ENCODE assay signal across 12 mouse cellular contexts in genomic region chr7:30531291-30531815, GRCm38 (mm10). TPM values are rescaled to one million over a fixed set of nuclear protein-coding genes. Genes with fewer than 3 reads are reported as not detected.
DNase-seq lines count a peak whose midpoint lies in the region; ATAC-seq and TF ChIP-seq lines count a peak whose summit lies in the region.
"Had no signal": no experiment of that assay in that cellular context is flagged by ENCODE, and none has a peak within 500 bp of the region (broad histone marks: within the 10 kb centered on the region; RNA-seq: fewer than 3 reads in every experiment).

No protein-coding gene starts in this region.

- 90% methylated on average over 9 of the region's 9 CpGs for WGBS in neural tube, embryonic 12.5 days

- H3K4me3 ChIP-seq in neural tube, embryonic 12.5 days = no peak overlapping the region
- H3K4me3 ChIP-seq in left cerebral cortex, adult 2 months = no peak overlapping the region

- no peaks in the 10 kb centered on the region for H3K27me3 ChIP-seq in neural tube, embryonic 12.5 days (replicated peaks)

- peak overlapping the region; percentile 41; the same call in 1 of the 2 replicates for H3K9ac ChIP-seq in neural tube, embryonic 12.5 days

- intact Hi-C loops in left cerebral cortex, adult 2 months (cut with DNase I) = no loop called here

- ATAC-seq in frontal cortex, adult (ENCODE audit: low TSS enrichment) = peak; percentile 27; the same call in 1 of the 2 replicates
- ATAC-seq in neural tube, embryonic 12.5 days (ENCODE audit: low FRiP score, low read depth) = no peak
- ATAC-seq: inflammation-experienced regulatory T-cells, adult 6 months had no signal

- H3K4me1 ChIP-seq in neural tube, embryonic 12.5 days = peaks cover 39% of the 10 kb centered on the region

- TF ChIP-seq CTCF in left cerebral cortex, adult 2 months (IDR thresholded peaks at IDR 0.05) = no peak

- peak overlapping the region; percentile 81 for H3K4me2 ChIP-seq in neural tube, embryonic 12.5 days (replicated peaks)

- H3K36me3 ChIP-seq in neural tube, embryonic 12.5 days = peaks cover 67% of the 10 kb centered on the region

- no peak for DNase-seq in frontal cortex, postnatal 10 days (ENCODE audit: low spot score in 2 of 2)
- no peak for DNase-seq in neural tube, embryonic 10.5 days (ENCODE audit: extremely low spot score, low spot score)
- peak; percentile 68 to 69 for DNase-seq in left cerebral cortex, adult 2 months (ENCODE audit: extremely low spot score in 1 of 2, low spot score in 2 of 2)
- peak; percentile 74 for DNase-seq in right cerebral cortex, postnatal 25 days
- no peak for DNase-seq in spleen, postnatal 10 days (ENCODE audit: low spot score in 2 of 2)
- no peak for DNase-seq in spleen, postnatal 14 days (ENCODE audit: low spot score in 2 of 2)
- DNase-seq: gastrocnemius, postnatal 25 days; lung, postnatal 4 days; thymus, adult 2 months had no signal

- no peak overlapping the region for H3K27ac ChIP-seq in neural tube, embryonic 12.5 days
- peak overlapping the region; percentile 89 for H3K27ac ChIP-seq in left cerebral cortex, adult 2 months

- H3K9me3 ChIP-seq in neural tube, embryonic 12.5 days = no peaks in the 10 kb centered on the region

RNA-seq across cellular contexts. Expression of gene Arhgap33, which starts 3.5 kb away (rescaled TPM):
- polyA plus RNA-seq in neural tube, embryonic 12.5 days (2016; fragmentation: Nextera tagmentation; extraction: Ambion mirVana) = 78.3 and 90.0 TPM in 2 replicates
- total RNA-seq in left cerebral cortex, adult 2 months (2021) = 100 to 1,000 TPM; 182 to 220 TPM

RNA-seq across cellular contexts. Expression of gene Hspb6, which starts 20.6 kb away (rescaled TPM):
- 5.4 and 6.0 TPM in 2 replicates for polyA plus RNA-seq in neural tube, embryonic 12.5 days (2016; fragmentation: Nextera tagmentation; extraction: Ambion mirVana)
- total RNA-seq in left cerebral cortex, adult 2 months (2021) = 1 to 10 TPM; 4.4 to 5.0 TPM

RNA-seq across cellular contexts. Expression of gene Proser3, which starts 20.7 kb away (rescaled TPM):
- polyA plus RNA-seq in neural tube, embryonic 12.5 days (2016; fragmentation: Nextera tagmentation; extraction: Ambion mirVana) = 9.7 and 11.0 TPM in 2 replicates
- total RNA-seq in left cerebral cortex, adult 2 months (2021) = 1 to 10 TPM; 4.9 to 5.2 TPM

RNA-seq across cellular contexts. Expression of gene Lin37, which starts 28.3 kb away (rescaled TPM):
- polyA plus RNA-seq in neural tube, embryonic 12.5 days (2016; fragmentation: Nextera tagmentation; extraction: Ambion mirVana) = 52.8 and 53.4 TPM in 2 replicates
- 10 to 100 TPM; 42.9 to 43.2 TPM for total RNA-seq in left cerebral cortex, adult 2 months (2021)

RNA-seq across cellular contexts. Expression of gene U2af1l4, which starts 31.7 kb away (rescaled TPM):
- polyA plus RNA-seq in neural tube, embryonic 12.5 days (2016; fragmentation: Nextera tagmentation; extraction: Ambion mirVana) = 83.8 and 87.9 TPM in 2 replicates
- total RNA-seq in left cerebral cortex, adult 2 months (2021) = 10 to 100 TPM; 67.4 to 74.4 TPM

Comparison
In these comparisons a context has a peak if more than half of its experiments do, and no peak if none do; other contexts are left out.
1. DNase-seq: peak in left cerebral cortex, adult 2 months (2 of 2) and right cerebral cortex, postnatal 25 days (single experiment); none in frontal cortex, postnatal 10 days (0 of 2), neural tube, embryonic 10.5 days (single experiment), spleen, postnatal 10 days (0 of 2) and spleen, postnatal 14 days (0 of 2).